Mouse (Mus musculus): Measurements from ENCODE around the gene Wdr91. TPM values are rescaled to one million over a fixed set of nuclear protein-coding genes. Genes with fewer than 3 reads are reported as not detected.

The Wdr91 gene
- polyA plus RNA-seq, 1 experiment from 2014 or later = 14.8 TPM

DNA sequence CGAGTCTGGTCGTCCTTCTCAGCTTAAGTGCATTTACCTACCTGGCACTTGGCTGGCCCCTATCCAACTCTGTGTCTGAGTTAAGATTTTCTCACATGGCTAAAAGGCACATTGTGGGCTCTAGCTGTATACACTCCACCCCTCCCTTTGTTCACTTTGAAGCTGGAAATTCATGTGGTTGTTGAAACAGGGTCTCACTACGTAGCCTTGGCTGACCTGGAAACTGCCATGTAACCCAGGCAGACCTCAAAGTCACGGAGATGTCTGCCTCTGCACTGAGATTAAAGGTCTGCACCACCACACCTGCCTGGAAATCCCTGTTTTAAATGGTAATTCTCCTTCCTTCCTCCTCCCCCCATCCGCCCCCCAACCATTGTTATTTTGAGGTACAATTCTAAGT is 32.8 kb upstream of the Wdr91 start:
- H3K9ac ChIP-seq (replicated peaks; ENCODE audit: low read length) = no peak overlapping the region
- no peak overlapping the region for H3K4me3 ChIP-seq (replicated peaks; ENCODE audit: low read depth, low read length)
- no peaks in the 10 kb centered on the region for H3K36me3 ChIP-seq (ENCODE audit: control insufficient read depth, insufficient read depth, low read length)
- DNase-seq = no peak
- ATAC-seq (ENCODE audit: low FRiP score, low TSS enrichment) = no peak
- H3K27me3 ChIP-seq (ENCODE audit: control insufficient read depth, insufficient read depth, low read length) = no peaks in the 10 kb centered on the region
- no peaks in the 10 kb centered on the region for H3K9me3 ChIP-seq (ENCODE audit: control insufficient read depth, low read length)
- WGBS = 82% methylated on average over 5 of the region's 5 CpGs
- H3K27ac ChIP-seq (replicated peaks; ENCODE audit: low read depth, low read length) = no peak overlapping the region
- H3K4me2 ChIP-seq (ENCODE audit: low read length) = no peak overlapping the region
- no peaks in the 10 kb centered on the region for H3K4me1 ChIP-seq (ENCODE audit: control insufficient read depth, insufficient read depth, low read length)

DNA sequence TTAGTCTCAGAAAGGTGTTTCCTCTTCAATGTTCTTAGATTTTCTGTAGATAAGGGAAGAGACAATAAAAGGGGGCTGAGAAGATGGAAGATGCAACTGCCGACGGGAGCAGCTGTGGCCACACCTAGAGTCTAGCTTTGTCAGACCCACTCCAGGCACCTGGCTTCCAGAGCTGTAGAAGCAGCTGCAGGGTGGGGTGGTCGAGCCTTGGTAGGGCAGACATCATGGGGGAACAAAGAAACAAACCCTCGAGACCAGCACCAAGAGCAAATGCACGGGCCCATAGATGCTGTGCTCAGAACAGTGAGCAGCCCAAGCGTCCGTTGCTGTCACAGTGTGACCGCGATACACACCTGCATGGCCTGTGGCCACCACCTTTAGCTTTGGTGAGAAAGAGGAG is 31.8 kb upstream of the Wdr91 start:
- DNase-seq (no peak), ATAC-seq (ENCODE audit: low FRiP score, low TSS enrichment) (no peak)
- Histone ChIP-seq H3K36me3 (ENCODE audit: control insufficient read depth, insufficient read depth, low read length) (no peaks in the 10 kb centered on the region), H3K9me3 (ENCODE audit: control insufficient read depth, low read length) (no peaks in the 10 kb centered on the region), H3K4me3 (replicated peaks; ENCODE audit: low read depth, low read length) (no peak overlapping the region), H3K27ac (replicated peaks; ENCODE audit: low read depth, low read length) (no peak overlapping the region), H3K9ac (replicated peaks; ENCODE audit: low read length) (no peak overlapping the region), H3K4me1 (ENCODE audit: control insufficient read depth, insufficient read depth, low read length) (no peaks in the 10 kb centered on the region), H3K27me3 (ENCODE audit: control insufficient read depth, insufficient read depth, low read length) (no peaks in the 10 kb centered on the region), H3K4me2 (ENCODE audit: low read length) (no peak overlapping the region)
- 94% methylated on average over 9 of the region's 9 CpGs for whole genome bisulfite sequencing

DNA sequence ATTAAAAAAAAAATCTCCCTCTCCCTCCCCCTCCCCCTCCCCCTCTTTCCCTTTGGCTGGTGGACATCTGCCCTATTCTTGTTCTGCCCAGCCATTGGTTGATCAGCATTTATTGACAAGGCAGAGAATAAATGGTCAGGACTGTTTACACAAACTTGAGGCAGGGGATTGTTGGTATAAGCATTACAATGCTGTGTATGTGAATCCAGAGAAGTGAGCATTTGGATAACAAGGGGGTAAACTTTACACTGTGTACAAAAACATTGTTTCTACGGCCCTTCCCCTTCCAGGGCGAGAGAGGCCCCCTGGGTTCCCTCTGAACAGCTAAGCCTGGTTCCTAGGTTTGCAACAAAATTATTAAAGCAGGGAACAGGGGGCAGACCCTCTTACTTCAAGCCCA is 30.8 kb upstream of the Wdr91 start:
- no peaks in the 10 kb centered on the region for H3K27me3 ChIP-seq (ENCODE audit: control insufficient read depth, insufficient read depth, low read length)
- H3K9ac ChIP-seq (replicated peaks; ENCODE audit: low read length) = no peak overlapping the region
- ATAC-seq (ENCODE audit: low FRiP score, low TSS enrichment) (no peak), DNase-seq (no peak)
- no peaks in the 10 kb centered on the region for H3K9me3 ChIP-seq (ENCODE audit: control insufficient read depth, low read length)
- H3K4me2 ChIP-seq (ENCODE audit: low read length) = no peak overlapping the region
- 68% methylated on average over 2 of the region's 2 CpGs for WGBS
- H3K36me3 ChIP-seq (ENCODE audit: control insufficient read depth, insufficient read depth, low read length) = no peaks in the 10 kb centered on the region
- H3K4me3 ChIP-seq (replicated peaks; ENCODE audit: low read depth, low read length) = no peak overlapping the region
- H3K27ac ChIP-seq (replicated peaks; ENCODE audit: low read depth, low read length) = no peak overlapping the region
- H3K4me1 ChIP-seq (ENCODE audit: control insufficient read depth, insufficient read depth, low read length) = no peaks in the 10 kb centered on the region

DNA sequence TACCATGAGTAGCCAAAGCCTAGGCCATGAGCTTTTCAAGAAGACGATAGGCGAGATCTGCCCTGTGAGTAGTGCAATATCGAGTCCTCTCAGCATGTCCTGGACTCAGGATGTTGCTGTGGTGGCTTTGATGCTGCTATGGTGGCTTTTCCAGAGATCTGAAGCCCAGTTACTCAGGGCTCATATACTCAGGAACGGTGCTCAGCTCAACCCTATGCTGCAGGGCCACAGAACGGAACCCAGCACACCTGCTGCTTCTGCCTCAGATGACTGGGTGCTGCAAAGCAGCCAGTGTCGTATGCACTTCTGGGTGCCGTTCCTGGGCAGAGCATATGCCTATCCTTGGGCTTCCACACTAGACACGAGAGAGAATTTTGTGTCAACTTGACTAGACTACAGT is 28.8 kb upstream of the Wdr91 start:
- no peaks in the 10 kb centered on the region for H3K27me3 ChIP-seq (ENCODE audit: control insufficient read depth, insufficient read depth, low read length)
- WGBS = 89% methylated on average over 8 of the region's 8 CpGs
- H3K4me1 ChIP-seq (ENCODE audit: control insufficient read depth, insufficient read depth, low read length) = no peaks in the 10 kb centered on the region
- H3K27ac ChIP-seq (replicated peaks; ENCODE audit: low read depth, low read length) = no peak overlapping the region
- no peaks in the 10 kb centered on the region for H3K9me3 ChIP-seq (ENCODE audit: control insufficient read depth, low read length)
- H3K4me3 ChIP-seq (replicated peaks; ENCODE audit: low read depth, low read length) = no peak overlapping the region
- DNase-seq (no peak), ATAC-seq (ENCODE audit: low FRiP score, low TSS enrichment) (no peak)
- H3K9ac ChIP-seq (replicated peaks; ENCODE audit: low read length) = no peak overlapping the region
- H3K4me2 ChIP-seq (ENCODE audit: low read length) = no peak overlapping the region
- H3K36me3 ChIP-seq (ENCODE audit: control insufficient read depth, insufficient read depth, low read length) = no peaks in the 10 kb centered on the region

DNA sequence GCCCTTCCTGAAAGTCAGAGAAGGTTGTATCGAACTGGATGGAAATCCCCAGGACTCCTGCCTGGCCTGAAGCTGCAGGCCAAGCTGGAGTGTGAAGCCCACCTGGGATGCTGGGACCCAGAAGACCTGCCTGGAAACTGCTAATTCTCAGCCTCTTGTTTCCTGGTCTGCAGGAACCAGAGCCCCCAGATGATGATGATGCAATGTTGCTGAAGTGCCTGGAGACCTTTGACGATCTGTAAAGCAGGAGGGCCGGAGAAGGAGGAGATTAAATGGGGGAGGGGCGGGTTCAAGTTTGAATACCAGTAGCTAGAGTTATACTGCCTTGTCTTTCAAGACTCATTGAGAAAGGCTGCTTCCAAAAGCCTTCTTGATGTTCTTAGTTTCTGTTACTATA is 28.3 kb upstream of the Wdr91 start:
- H3K27ac ChIP-seq (replicated peaks; ENCODE audit: low read depth, low read length) = no peak overlapping the region
- H3K36me3 ChIP-seq (ENCODE audit: control insufficient read depth, insufficient read depth, low read length) = no peaks in the 10 kb centered on the region
- no peak for ATAC-seq (ENCODE audit: low FRiP score, low TSS enrichment)

DNA sequence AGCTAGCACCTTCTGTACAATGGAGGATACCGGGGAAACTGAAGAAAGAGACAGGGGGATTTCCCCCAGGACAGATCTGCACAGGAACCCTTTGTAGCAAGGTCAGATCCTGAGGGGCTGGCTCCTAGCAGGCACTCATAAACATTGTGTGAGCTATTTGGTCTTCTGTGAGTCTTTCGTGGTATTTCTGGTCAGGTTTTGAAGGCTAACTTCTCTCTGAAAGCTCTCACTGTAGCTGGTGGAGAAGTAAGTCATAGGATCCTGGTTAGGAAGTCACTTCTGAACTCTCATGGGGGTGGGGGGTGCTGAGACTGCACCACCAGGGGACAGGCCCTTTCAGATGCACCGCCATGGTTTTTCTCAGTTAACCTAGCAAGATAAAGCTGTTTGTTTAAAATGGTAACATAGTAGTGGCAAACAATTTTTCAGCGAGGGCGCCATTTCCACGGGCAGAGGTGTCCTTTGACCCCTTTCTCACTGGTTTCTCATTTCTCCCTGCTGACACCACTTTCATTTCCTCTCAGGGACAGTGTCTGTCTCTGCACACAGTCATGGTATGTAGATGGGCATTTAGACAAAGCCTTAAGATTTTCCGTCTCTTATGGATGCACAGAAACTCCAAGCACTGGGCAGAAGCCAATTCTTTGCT is 27.7 kb upstream of the Wdr91 start:
- Histone ChIP-seq H3K4me1 (ENCODE audit: control insufficient read depth, insufficient read depth, low read length) (no peaks in the 10 kb centered on the region), H3K4me2 (ENCODE audit: low read length) (no peak overlapping the region), H3K27ac (replicated peaks; ENCODE audit: low read depth, low read length) (no peak overlapping the region), H3K27me3 (ENCODE audit: control insufficient read depth, insufficient read depth, low read length) (no peaks in the 10 kb centered on the region), H3K4me3 (replicated peaks; ENCODE audit: low read depth, low read length) (no peak overlapping the region), H3K36me3 (ENCODE audit: control insufficient read depth, insufficient read depth, low read length) (no peaks in the 10 kb centered on the region), H3K9ac (replicated peaks; ENCODE audit: low read length) (no peak overlapping the region), H3K9me3 (ENCODE audit: control insufficient read depth, low read length) (no peaks in the 10 kb centered on the region)
- ATAC-seq (ENCODE audit: low FRiP score, low TSS enrichment) = no peak
- 82% methylated on average over 7 of the region's 7 CpGs for WGBS
- DNase-seq = no peak

More for the DNA sequence above, 28.3 kb upstream of the Wdr91 start:
- H3K9ac ChIP-seq (replicated peaks; ENCODE audit: low read length) = no peak overlapping the region
- H3K9me3 ChIP-seq (ENCODE audit: control insufficient read depth, low read length) = no peaks in the 10 kb centered on the region
- WGBS = 50% methylated on average over 4 of the region's 4 CpGs
- H3K4me3 ChIP-seq (replicated peaks; ENCODE audit: low read depth, low read length) = no peak overlapping the region
- H3K4me1 ChIP-seq (ENCODE audit: control insufficient read depth, insufficient read depth, low read length) = no peaks in the 10 kb centered on the region
- no peak for DNase-seq
- no peak overlapping the region for H3K4me2 ChIP-seq (ENCODE audit: low read length)
- H3K27me3 ChIP-seq (ENCODE audit: control insufficient read depth, insufficient read depth, low read length) = no peaks in the 10 kb centered on the region

DNA sequence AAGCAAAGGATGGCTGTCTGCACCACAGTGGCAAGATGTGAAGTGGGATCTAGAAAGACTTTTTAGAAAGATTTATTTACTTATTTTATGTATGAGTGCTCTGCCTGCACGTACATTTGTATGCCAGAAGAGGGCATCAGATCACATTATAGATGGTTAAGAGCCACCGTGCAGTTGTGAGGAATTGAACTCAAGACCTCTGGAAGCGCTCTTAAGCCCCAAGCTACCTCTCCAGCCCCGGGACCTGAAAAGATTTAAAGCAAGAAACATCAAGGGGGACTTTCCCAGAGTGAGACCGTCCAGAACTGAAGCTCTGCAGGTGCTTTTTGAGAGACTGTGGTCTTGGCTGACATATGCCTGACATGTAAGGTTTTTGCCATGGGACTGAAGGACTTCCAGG is 26.1 kb upstream of the Wdr91 start:
- DNase-seq (no peak), ATAC-seq (ENCODE audit: low FRiP score, low TSS enrichment) (no peak)
- H3K4me2 ChIP-seq (ENCODE audit: low read length) = no peak overlapping the region
- no peaks in the 10 kb centered on the region for H3K9me3 ChIP-seq (ENCODE audit: control insufficient read depth, low read length)
- H3K27ac ChIP-seq (replicated peaks; ENCODE audit: low read depth, low read length) = no peak overlapping the region
- H3K4me3 ChIP-seq (replicated peaks; ENCODE audit: low read depth, low read length) = no peak overlapping the region
- WGBS = 73% methylated on average over 5 of the region's 5 CpGs
- H3K9ac ChIP-seq (replicated peaks; ENCODE audit: low read length) = no peak overlapping the region
- no peaks in the 10 kb centered on the region for H3K36me3 ChIP-seq (ENCODE audit: control insufficient read depth, insufficient read depth, low read length)
- no peaks in the 10 kb centered on the region for H3K4me1 ChIP-seq (ENCODE audit: control insufficient read depth, insufficient read depth, low read length)
- no peaks in the 10 kb centered on the region for H3K27me3 ChIP-seq (ENCODE audit: control insufficient read depth, insufficient read depth, low read length)

DNA sequence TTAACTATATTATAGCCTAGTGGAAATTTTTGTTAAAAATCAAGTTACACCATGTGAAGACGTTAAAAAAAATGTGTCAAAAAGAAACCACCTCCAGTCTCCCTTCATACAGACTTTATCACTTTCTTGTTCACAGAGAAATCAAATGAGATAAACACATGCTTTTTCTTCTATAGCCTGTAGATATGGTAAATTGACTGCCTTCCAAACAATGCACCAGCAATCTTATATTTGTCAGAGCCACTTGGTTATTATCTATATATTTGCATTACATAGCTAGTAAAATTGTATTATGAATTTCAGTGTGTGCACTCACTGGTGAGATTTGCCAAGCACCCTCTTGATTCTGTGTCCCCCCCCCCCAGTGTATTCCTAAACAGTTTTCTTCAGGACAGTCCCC is 22.0 kb upstream of the Wdr91 start:
- 90% methylated on average over 1 of the region's 1 CpGs for WGBS
- Histone ChIP-seq H3K9me3 (ENCODE audit: control insufficient read depth, low read length) (no peaks in the 10 kb centered on the region), H3K9ac (replicated peaks; ENCODE audit: low read length) (no peak overlapping the region), H3K4me3 (replicated peaks; ENCODE audit: low read depth, low read length) (no peak overlapping the region), H3K4me2 (ENCODE audit: low read length) (no peak overlapping the region), H3K36me3 (ENCODE audit: control insufficient read depth, insufficient read depth, low read length) (no peaks in the 10 kb centered on the region), H3K27ac (replicated peaks; ENCODE audit: low read depth, low read length) (no peak overlapping the region), H3K27me3 (ENCODE audit: control insufficient read depth, insufficient read depth, low read length) (no peaks in the 10 kb centered on the region), H3K4me1 (ENCODE audit: control insufficient read depth, insufficient read depth, low read length) (no peaks in the 10 kb centered on the region)
- DNase-seq = no peak
- no peak for ATAC-seq (ENCODE audit: low FRiP score, low TSS enrichment)

DNA sequence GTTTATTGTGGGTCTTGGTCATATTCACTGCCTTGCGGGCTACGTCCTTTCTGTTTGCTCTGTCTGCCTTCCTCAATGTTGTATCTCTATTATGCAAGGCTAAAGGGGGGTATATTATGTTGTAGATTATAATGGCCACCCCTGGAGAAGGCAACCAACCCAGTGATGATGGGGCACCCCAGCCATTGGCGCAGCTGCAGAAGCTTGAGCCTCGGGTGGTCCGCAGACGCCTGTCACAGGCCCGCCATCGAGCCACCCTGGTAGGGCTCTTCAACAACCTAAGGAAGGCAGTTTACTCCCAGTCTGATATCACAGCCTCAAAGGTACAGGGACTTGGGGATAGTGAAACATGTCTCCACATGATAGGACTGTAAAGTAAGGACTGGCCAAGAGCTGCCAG is 16.9 kb upstream of the Wdr91 start:
- ATAC-seq (ENCODE audit: low FRiP score, low TSS enrichment) (no peak), DNase-seq (no peak)
- no peaks in the 10 kb centered on the region for H3K4me1 ChIP-seq (ENCODE audit: control insufficient read depth, insufficient read depth, low read length)
- no peak overlapping the region for H3K27ac ChIP-seq (replicated peaks; ENCODE audit: low read depth, low read length)
- H3K4me2 ChIP-seq (ENCODE audit: low read length) = no peak overlapping the region
- 93% methylated on average over 8 of the region's 8 CpGs for WGBS
- H3K27me3 ChIP-seq (ENCODE audit: control insufficient read depth, insufficient read depth, low read length) = no peaks in the 10 kb centered on the region
- H3K4me3 ChIP-seq (replicated peaks; ENCODE audit: low read depth, low read length) = no peak overlapping the region
- no peak overlapping the region for H3K9ac ChIP-seq (replicated peaks; ENCODE audit: low read length)
- H3K9me3 ChIP-seq (ENCODE audit: control insufficient read depth, low read length) = no peaks in the 10 kb centered on the region
- H3K36me3 ChIP-seq (ENCODE audit: control insufficient read depth, insufficient read depth, low read length) = no peaks in the 10 kb centered on the region
